Mouse (Mus musculus): ENCODE measurements around the gene Acod1. TPM values are rescaled to one million over a fixed set of nuclear protein-coding genes. Genes with fewer than 3 reads are reported as not detected.

The Acod1 gene
- total and polyA plus RNA-seq, 3 experiments: 0.09 to 1.6 (median 0.16) TPM

- DNase-seq (ENCODE audit: extremely low read depth): no peak
- dilution Hi-C loops (cut with MboI; ENCODE audit: extremely low pct_ligation_motif_present, extremely low pct_unique_long_range_greater_than_20kb, low sequenced_read_pairs) (no loop called here), in situ Hi-C loops (cut with MboI; ENCODE audit: low pct_ligation_motif_present, low pct_unique_long_range_greater_than_20kb, low sequenced_read_pairs) (no loop called here)
- no peak overlapping the region for H3K4me2 ChIP-seq (ENCODE audit: insufficient read depth, low read depth, poor library complexity, severe bottlenecking)
- no peak overlapping the region for H3K4me3 ChIP-seq (replicated peaks in 1 of 3; ENCODE audit: low read depth in 2 of 3, low read length in 2 of 3, poor library complexity in 1 of 3)
- peaks cover 56 to 89% of the 10 kb centered on the region in 2 experiments for H3K36me3 ChIP-seq (replicated peaks in 1 of 2; ENCODE audit: control insufficient read depth in 1 of 2, insufficient read depth in 1 of 2, low read length in 1 of 2)
- TF ChIP-seq ZNF384 (IDR thresholded peaks at IDR 0.05; ENCODE audit: low read depth, low read length) (no peak), USF1 (IDR thresholded peaks at IDR 0.05; ENCODE audit: low read depth, low read length) (no peak), TCF12 (IDR thresholded peaks at IDR 0.05; ENCODE audit: low read depth, low read length) (no peak), MAZ (IDR thresholded peaks at IDR 0.05; ENCODE audit: low read depth, low read length) (no peak), ELF1 (IDR thresholded peaks at IDR 0.05; ENCODE audit: low read depth, low read length) (no peak), NELFE (IDR thresholded peaks at IDR 0.05; ENCODE audit: low read depth, low read length) (no peak), CTCF (conservative IDR thresholded peaks at IDR 0.05 in 1 of 2, IDR thresholded peaks at IDR 0.05 in 1 of 2; ENCODE audit: low read depth in 2 of 2, low read length in 2 of 2) (no peak), HCFC1 (IDR thresholded peaks at IDR 0.05; ENCODE audit: low read depth, low read length) (no peak), TBP (conservative IDR thresholded peaks at IDR 0.05; ENCODE audit: low read depth, low read length) (no peak), ZC3H11A (IDR thresholded peaks at IDR 0.05; ENCODE audit: low read depth, low read length) (no peak), MAX (IDR thresholded peaks at IDR 0.05; ENCODE audit: low read length) (no peak), RAD21 (IDR thresholded peaks at IDR 0.05; ENCODE audit: low read depth, low read length) (no peak), BHLHE40 (IDR thresholded peaks at IDR 0.05; ENCODE audit: low read depth, low read length) (no peak), POLR2A (IDR thresholded peaks at IDR 0.05; ENCODE audit: low read depth, low read length) (no peak), MEF2A (IDR thresholded peaks at IDR 0.05; ENCODE audit: borderline replicate concordance, low read depth, low read length) (no peak), IRF4 (IDR thresholded peaks at IDR 0.05; ENCODE audit: low read depth, low read length) (no peak)
- H3K79me2 ChIP-seq (replicated peaks; ENCODE audit: control insufficient read depth, extremely low read depth, insufficient read depth, poor library complexity, severe bottlenecking): peaks cover 25% of the 10 kb centered on the region
- H3K27ac ChIP-seq (ENCODE audit: insufficient read depth, low read depth): no peak overlapping the region
- no peaks in the 10 kb centered on the region for H3K27me3 ChIP-seq (replicated peaks)
- H3K4me1 ChIP-seq (ENCODE audit: control insufficient read depth in 1 of 2, insufficient read depth in 2 of 2): peaks cover 0 to 6% of the 10 kb centered on the region in 2 experiments; a peak in 2 of 4 replicates
- no peak overlapping the region for H3K9ac ChIP-seq (ENCODE audit: insufficient read depth, low read depth)
- no peaks in the 10 kb centered on the region for H3K9me3 ChIP-seq (replicated peaks; ENCODE audit: low read length)
Observed at GRCm38 (mm10) chr14:103087846-103088245, 41.1 kb downstream of the Acod1 start.

GRCm38 (mm10) chr14:103088624-103089023 is 41.8 kb downstream of the Acod1 start:
- no peak overlapping the region for H3K9ac ChIP-seq (ENCODE audit: insufficient read depth, low read depth)
- peaks cover 0 to 10% of the 10 kb centered on the region in 2 experiments; a peak in 2 of 4 replicates for H3K4me1 ChIP-seq (ENCODE audit: control insufficient read depth in 1 of 2, insufficient read depth in 2 of 2)
- no peaks in the 10 kb centered on the region for H3K27me3 ChIP-seq (replicated peaks)
- H3K9me3 ChIP-seq (replicated peaks; ENCODE audit: low read length): no peaks in the 10 kb centered on the region
- H3K79me2 ChIP-seq (replicated peaks; ENCODE audit: control insufficient read depth, extremely low read depth, insufficient read depth, poor library complexity, severe bottlenecking): peaks cover 30% of the 10 kb centered on the region
- peak; percentile 62 for DNase-seq (ENCODE audit: extremely low read depth)
- no peak overlapping the region for H3K4me2 ChIP-seq (ENCODE audit: insufficient read depth, low read depth, poor library complexity, severe bottlenecking)
- H3K4me3 ChIP-seq (replicated peaks in 1 of 3; ENCODE audit: low read depth in 2 of 3, low read length in 2 of 3, poor library complexity in 1 of 3): no peak overlapping the region
- in situ Hi-C loops (cut with MboI; ENCODE audit: low pct_ligation_motif_present, low pct_unique_long_range_greater_than_20kb, low sequenced_read_pairs) (no loop called here), dilution Hi-C loops (cut with MboI; ENCODE audit: extremely low pct_ligation_motif_present, extremely low pct_unique_long_range_greater_than_20kb, low sequenced_read_pairs) (no loop called here)
- TF ChIP-seq SMC3 (IDR thresholded peaks at IDR 0.05; ENCODE audit: low read depth, low read length) (peak; percentile 75), CTCF (conservative IDR thresholded peaks at IDR 0.05 in 1 of 2, IDR thresholded peaks at IDR 0.05 in 1 of 2; ENCODE audit: low read depth in 2 of 2, low read length in 2 of 2) (peak; percentile 75 to 83), SIN3A (IDR thresholded peaks at IDR 0.05; ENCODE audit: low read length) (no peak), RAD21 (IDR thresholded peaks at IDR 0.05; ENCODE audit: low read depth, low read length) (peak; percentile 56), CHD2 (IDR thresholded peaks at IDR 0.05; ENCODE audit: low read length) (no peak)
- H3K27ac ChIP-seq (ENCODE audit: insufficient read depth, low read depth): no peak overlapping the region
- H3K36me3 ChIP-seq (replicated peaks in 1 of 2; ENCODE audit: control insufficient read depth in 1 of 2, insufficient read depth in 1 of 2, low read length in 1 of 2): peaks cover 56 to 91% of the 10 kb centered on the region in 2 experiments

All from CH12.LX (cell line).